ENCODE assay signal across 8 mouse cellular contexts in genomic region chr7:19342481-19343027, GRCm38 (mm10). TPM values are rescaled to one million over a fixed set of nuclear protein-coding genes. Genes with fewer than 3 reads are reported as not detected.
DNase-seq lines count a peak whose midpoint lies in the region; ATAC-seq and TF ChIP-seq lines count a peak whose summit lies in the region.

No protein-coding gene starts in this region.

- no peak for ATAC-seq in embryonic facial prominence, embryonic 12.5 days (ENCODE audit: insufficient number of reproducible peaks, insufficient read depth, low FRiP score, low TSS enrichment)
- ATAC-seq in limb, embryonic 11.5 days (ENCODE audit: insufficient number of reproducible peaks, low FRiP score, low TSS enrichment, low read depth), result no peak
- ATAC-seq in midbrain, embryonic 13.5 days, result no peak
- no peak for ATAC-seq in activated CD4-positive, CD25-positive, alpha-beta regulatory T cell, adult 4 months

- TF ChIP-seq POLR2A in heart, adult 2 months (IDR thresholded peaks at IDR 0.05; ENCODE audit: insufficient read depth, low read depth, low read length), result no peak

- H3K27me3 ChIP-seq in embryonic facial prominence, embryonic 12.5 days, result peaks cover 17% of the 10 kb centered on the region
- no peaks in the 10 kb centered on the region for H3K27me3 ChIP-seq in heart, adult 2 months (ENCODE audit: control insufficient read depth, insufficient read depth, low read length)
- H3K27me3 ChIP-seq in limb, embryonic 11.5 days (ENCODE audit: control insufficient read depth, insufficient read depth, low read length), result peaks cover 13% of the 10 kb centered on the region
- peaks cover 14% of the 10 kb centered on the region for H3K27me3 ChIP-seq in midbrain, embryonic 13.5 days

- under 1% methylated on average over 27 of the region's 27 CpGs for WGBS in embryonic facial prominence, embryonic 12.5 days
- under 1% methylated on average over 27 of the region's 27 CpGs for WGBS in heart, adult 2 months
- WGBS in limb, embryonic 11.5 days, result under 1% methylated on average over 27 of the region's 27 CpGs
- WGBS in midbrain, embryonic 13.5 days, result under 1% methylated on average over 27 of the region's 27 CpGs

- H3K9ac ChIP-seq in embryonic facial prominence, embryonic 12.5 days, result peak overlapping the region; percentile 63
- peak overlapping the region; percentile 46; the same call in 1 of the 2 replicates for H3K9ac ChIP-seq in heart, adult 2 months (ENCODE audit: low read depth, low read length)
- peak overlapping the region; percentile 17; the same call in 1 of the 2 replicates for H3K9ac ChIP-seq in limb, embryonic 11.5 days (ENCODE audit: low read length)
- H3K9ac ChIP-seq in midbrain, embryonic 13.5 days (replicated peaks), result peak overlapping the region; percentile 68

- H3K27ac ChIP-seq in embryonic facial prominence, embryonic 12.5 days, result no peak overlapping the region
- peak overlapping the region; percentile 83 for H3K27ac ChIP-seq in heart, adult 2 months
- no peak overlapping the region for H3K27ac ChIP-seq in limb, embryonic 11.5 days (replicated peaks; ENCODE audit: low read depth, low read length)
- no peak overlapping the region for H3K27ac ChIP-seq in midbrain, embryonic 13.5 days

- H3K4me2 ChIP-seq in embryonic facial prominence, embryonic 12.5 days (replicated peaks), result peak overlapping the region; percentile 95
- peak overlapping the region; percentile 90 for H3K4me2 ChIP-seq in limb, embryonic 11.5 days (ENCODE audit: low read depth, severe bottlenecking)
- peak overlapping the region; percentile 87 for H3K4me2 ChIP-seq in midbrain, embryonic 13.5 days (replicated peaks)

- TF ChIP-seq CTCF in heart, adult 2 months (IDR thresholded peaks at IDR 0.05), result peak; percentile 100

- H3K4me1 ChIP-seq in embryonic facial prominence, embryonic 12.5 days, result peaks cover 35% of the 10 kb centered on the region
- H3K4me1 ChIP-seq in heart, adult 2 months (ENCODE audit: control insufficient read depth, insufficient read depth, low read length), result peaks cover 10% of the 10 kb centered on the region
- H3K4me1 ChIP-seq in limb, embryonic 11.5 days (ENCODE audit: control insufficient read depth, insufficient read depth, low read length), result peaks cover 15% of the 10 kb centered on the region
- peaks cover 32% of the 10 kb centered on the region for H3K4me1 ChIP-seq in midbrain, embryonic 13.5 days (replicated peaks)

- no peaks in the 10 kb centered on the region for H3K79me2 ChIP-seq in heart, adult 2 months (replicated peaks; ENCODE audit: control insufficient read depth, insufficient read depth, low read length)

- H3K36me3 ChIP-seq in embryonic facial prominence, embryonic 12.5 days, result no peaks in the 10 kb centered on the region
- no peaks in the 10 kb centered on the region for H3K36me3 ChIP-seq in heart, adult 2 months (ENCODE audit: control insufficient read depth, insufficient read depth, low read length)
- no peaks in the 10 kb centered on the region for H3K36me3 ChIP-seq in limb, embryonic 11.5 days (ENCODE audit: control insufficient read depth, insufficient read depth, low read length)
- H3K36me3 ChIP-seq in midbrain, embryonic 13.5 days, result no peaks in the 10 kb centered on the region

- H3K9me3 ChIP-seq in embryonic facial prominence, embryonic 12.5 days, result no peaks in the 10 kb centered on the region
- H3K9me3 ChIP-seq in limb, embryonic 11.5 days (ENCODE audit: control insufficient read depth, low read length), result no peaks in the 10 kb centered on the region
- H3K9me3 ChIP-seq in midbrain, embryonic 13.5 days, result no peaks in the 10 kb centered on the region

- TF ChIP-seq EP300 in heart, adult 2 months (IDR thresholded peaks at IDR 0.05; ENCODE audit: insufficient read depth, low read depth, low read length), result peak; percentile 94

- peak; percentile 69 to 72 for DNase-seq in adrenal gland, postnatal 4 days (ENCODE audit: low spot score in 2 of 2)
- peak; percentile 88 to 94 for DNase-seq in heart, adult 2 months
- peak; percentile 77 to 89 for DNase-seq in kidney, adult 8-10 months
- DNase-seq in limb, embryonic 11.5 days (ENCODE audit: low spot score), result peak; percentile 93
- DNase-seq in spleen, postnatal 10 days (ENCODE audit: low spot score in 2 of 2), result peak; percentile 80 to 82

- H3K4me3 ChIP-seq in embryonic facial prominence, embryonic 12.5 days, result peak overlapping the region; percentile 50
- peak overlapping the region; percentile 57 for H3K4me3 ChIP-seq in heart, adult 2 months
- H3K4me3 ChIP-seq in limb, embryonic 11.5 days (ENCODE audit: low read depth, low read length), result peak overlapping the region; percentile 45
- peak overlapping the region; percentile 45 for H3K4me3 ChIP-seq in midbrain, embryonic 13.5 days (replicated peaks)

- intact Hi-C loops in heart, adult 2 months (cut with DNase I), result loop anchor here (1.0 to 5.0 kb wide), 3 partner anchors 42 to 164 kb away; partner anchors contain the start of gene Opa3

RNA-seq across cellular contexts. Expression of gene Ercc1, which starts 2.0 kb away (rescaled TPM):
- 10 to 100 TPM; 38.6 to 45.2 TPM for total RNA-seq in adrenal gland, postnatal 4 days (2021)
- polyA plus RNA-seq in embryonic facial prominence, embryonic 12.5 days (2016; fragmentation: Nextera tagmentation; extraction: Ambion mirVana), result 92.3 and 94.5 TPM in 2 replicates
- 10 to 100 TPM; 46.8 to 48.6 TPM for total RNA-seq in heart, adult 2 months (2021)
- 47.1 and 49.1 TPM in 2 replicates for polyA plus RNA-seq in heart, adult 2 months (2012; rRNA removed)
- 104 and 114 TPM in 2 replicates for polyA plus RNA-seq in limb, embryonic 11.5 days (2014; fragmentation: Nextera tagmentation; extraction: Ambion mirVana)
- 84.1 and 91.9 TPM in 2 replicates for polyA plus RNA-seq in midbrain, embryonic 13.5 days (2015; fragmentation: Nextera tagmentation; extraction: Ambion mirVana)
- 10 to 100 TPM; 61.1 to 72.3 TPM for polyA plus RNA-seq in activated CD4-positive, CD25-positive, alpha-beta regulatory T cell, adult 4 months (2017; shearing (Covaris generic))

RNA-seq across cellular contexts. Expression of gene Cd3eap, which starts 16.7 kb away (rescaled TPM):
- total RNA-seq in adrenal gland, postnatal 4 days (2021), result 10 to 100 TPM; 14.1 to 16.1 TPM
- polyA plus RNA-seq in embryonic facial prominence, embryonic 12.5 days (2016; fragmentation: Nextera tagmentation; extraction: Ambion mirVana), result 27.1 and 28.0 TPM in 2 replicates
- 1 to 10 TPM; 9.3 to 9.7 TPM for total RNA-seq in heart, adult 2 months (2021)
- polyA plus RNA-seq in heart, adult 2 months (2012; rRNA removed), result 4.4 and 4.7 TPM in 2 replicates
- polyA plus RNA-seq in limb, embryonic 11.5 days (2014; fragmentation: Nextera tagmentation; extraction: Ambion mirVana), result 21.1 and 24.8 TPM in 2 replicates
- polyA plus RNA-seq in midbrain, embryonic 13.5 days (2015; fragmentation: Nextera tagmentation; extraction: Ambion mirVana), result 19.6 and 20.4 TPM in 2 replicates
- polyA plus RNA-seq in activated CD4-positive, CD25-positive, alpha-beta regulatory T cell, adult 4 months (2017; shearing (Covaris generic)), result 10 to 100 TPM; 19.4 to 20.2 TPM

RNA-seq across cellular contexts. Expression of gene Ppp1r13l, which starts 17.0 kb away (rescaled TPM):
- total RNA-seq in adrenal gland, postnatal 4 days (2021), result 1 to 10 TPM; 9.1 to 9.6 TPM
- polyA plus RNA-seq in embryonic facial prominence, embryonic 12.5 days (2016; fragmentation: Nextera tagmentation; extraction: Ambion mirVana), result 7.3 and 8.1 TPM in 2 replicates
- 10 to 100 TPM; 43.9 to 45.1 TPM for total RNA-seq in heart, adult 2 months (2021)
- polyA plus RNA-seq in heart, adult 2 months (2012; rRNA removed), result 23.5 and 30.1 TPM in 2 replicates
- polyA plus RNA-seq in limb, embryonic 11.5 days (2014; fragmentation: Nextera tagmentation; extraction: Ambion mirVana), result 6.6 and 8.7 TPM in 2 replicates
- polyA plus RNA-seq in midbrain, embryonic 13.5 days (2015; fragmentation: Nextera tagmentation; extraction: Ambion mirVana), result 1.2 and 2.3 TPM in 2 replicates
- polyA plus RNA-seq in activated CD4-positive, CD25-positive, alpha-beta regulatory T cell, adult 4 months (2017; shearing (Covaris generic)), result under 1 TPM in 1 of 2 experiments, not detected in 1; 0.17 TPM

RNA-seq across cellular contexts. Expression of gene Fosb, which starts 32.7 kb away (rescaled TPM):
- total RNA-seq in adrenal gland, postnatal 4 days (2021), result under 1 TPM; 0.85 to 0.98 TPM
- 0.05 TPM in 1 of 2 replicates, not detected in the other for polyA plus RNA-seq in embryonic facial prominence, embryonic 12.5 days (2016; fragmentation: Nextera tagmentation; extraction: Ambion mirVana)
- 1 to 10 TPM in 1 of 2 experiments, under 1 TPM in 1; 0.89 to 1.1 TPM for total RNA-seq in heart, adult 2 months (2021)
- polyA plus RNA-seq in heart, adult 2 months (2012; rRNA removed), result 0.94 and 1.1 TPM in 2 replicates
- 0.06 TPM in 1 of 2 replicates, not detected in the other for polyA plus RNA-seq in limb, embryonic 11.5 days (2014; fragmentation: Nextera tagmentation; extraction: Ambion mirVana)
- not detected in 2 replicates for polyA plus RNA-seq in midbrain, embryonic 13.5 days (2015; fragmentation: Nextera tagmentation; extraction: Ambion mirVana)
- polyA plus RNA-seq in activated CD4-positive, CD25-positive, alpha-beta regulatory T cell, adult 4 months (2017; shearing (Covaris generic)), result 1 to 10 TPM in 1 of 2 experiments, under 1 TPM in 1; 0.79 to 1.1 TPM

RNA-seq across cellular contexts. Expression of gene Ercc2, which starts 39.3 kb away (rescaled TPM):
- total RNA-seq in adrenal gland, postnatal 4 days (2021), result 10 to 100 TPM; 39.6 to 41.6 TPM
- polyA plus RNA-seq in embryonic facial prominence, embryonic 12.5 days (2016; fragmentation: Nextera tagmentation; extraction: Ambion mirVana), result 19.9 and 23.2 TPM in 2 replicates
- total RNA-seq in heart, adult 2 months (2021), result 10 to 100 TPM; 10.9 to 11.6 TPM
- polyA plus RNA-seq in heart, adult 2 months (2012; rRNA removed), result 22.6 and 24.8 TPM in 2 replicates
- 11.8 and 13.5 TPM in 2 replicates for polyA plus RNA-seq in limb, embryonic 11.5 days (2014; fragmentation: Nextera tagmentation; extraction: Ambion mirVana)
- 27.6 and 28.9 TPM in 2 replicates for polyA plus RNA-seq in midbrain, embryonic 13.5 days (2015; fragmentation: Nextera tagmentation; extraction: Ambion mirVana)
- polyA plus RNA-seq in activated CD4-positive, CD25-positive, alpha-beta regulatory T cell, adult 4 months (2017; shearing (Covaris generic)), result 10 to 100 TPM in 1 of 2 experiments, 1 to 10 TPM in 1; 4.7 to 10.8 TPM

Comparison
In these comparisons a context has a peak if more than half of its experiments do, and no peak if none do; other contexts are left out.
1. H3K9ac ChIP-seq: peak in every context shown above with its lines; median percentile 68 in midbrain, embryonic 13.5 days; 63 in embryonic facial prominence, embryonic 12.5 days; 46 in heart, adult 2 months; 17 in limb, embryonic 11.5 days.